Mouse (Mus musculus) B cell, adult 2 months (primary cell): ENCODE measurements around the gene Wif1.
A peak's percentile ranks its signal among the peaks of the same experiment; 100 is the strongest.

Experiments used
- DNase-seq, 2 experiments: peaks; one replicate each; pipeline ENCODE4 v3.0.0; 2022

Gene Wif1

DNA sequence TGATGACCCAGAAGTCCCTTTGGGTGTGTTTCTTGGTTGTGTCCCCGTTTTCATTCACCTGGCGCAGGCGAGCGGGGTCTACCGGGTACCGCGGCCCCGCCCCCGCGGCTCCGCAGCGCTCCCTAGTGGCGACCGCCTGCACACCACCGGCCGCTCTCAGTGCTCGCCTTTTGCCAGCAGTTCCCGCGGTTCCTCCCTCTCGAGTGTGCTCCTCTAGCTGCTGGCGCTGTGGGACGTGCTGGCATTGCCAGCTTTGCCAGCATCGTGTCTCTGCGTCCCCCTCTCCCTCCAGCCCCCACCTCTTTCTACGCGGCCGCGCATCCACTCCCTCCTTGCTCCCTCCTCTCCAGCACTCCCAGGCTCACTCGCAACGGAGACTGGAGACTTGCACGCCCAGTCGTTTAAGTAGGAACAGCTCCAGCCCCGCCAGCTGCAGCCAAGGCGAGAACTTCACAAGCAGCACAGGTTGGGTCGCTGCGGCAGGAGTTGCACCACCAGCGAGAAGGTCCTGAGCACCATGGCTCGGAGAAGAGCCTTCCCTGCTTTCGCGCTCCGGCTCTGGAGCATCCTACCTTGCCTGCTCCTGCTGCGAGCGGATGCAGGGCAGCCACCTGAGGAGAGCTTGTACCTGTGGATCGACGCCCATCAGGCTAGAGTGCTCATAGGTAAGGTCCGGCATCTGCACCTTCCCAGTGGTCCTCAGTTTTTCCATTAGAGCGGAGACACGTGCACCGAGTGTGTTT is at the start of gene Wif1:
Wif1 (plus strand) TSS at position 135 of the 743 bp plus-strand sequence.
- DNase-seq: peak; percentile 88 to 90

DNA sequence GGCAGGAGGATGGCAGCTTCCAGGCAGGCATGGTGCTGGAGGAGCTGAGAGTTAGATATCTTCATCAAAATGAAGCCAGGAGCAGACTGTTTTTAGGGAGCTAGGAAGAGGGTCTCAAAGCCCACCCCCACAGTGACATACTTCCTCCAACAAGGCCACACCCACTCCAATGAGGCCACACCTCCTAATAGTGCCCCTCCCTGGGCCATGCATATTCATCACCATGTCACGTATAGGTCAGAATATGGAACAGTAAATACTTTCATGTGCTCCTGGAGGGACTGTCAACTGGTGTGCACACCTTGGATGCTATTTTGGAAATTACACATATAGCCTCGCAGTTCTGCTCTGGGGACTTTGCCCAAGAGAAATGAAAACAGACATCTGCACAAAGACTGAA is 31.6 kb upstream of the Wif1 start:
- no peak for DNase-seq

DNA sequence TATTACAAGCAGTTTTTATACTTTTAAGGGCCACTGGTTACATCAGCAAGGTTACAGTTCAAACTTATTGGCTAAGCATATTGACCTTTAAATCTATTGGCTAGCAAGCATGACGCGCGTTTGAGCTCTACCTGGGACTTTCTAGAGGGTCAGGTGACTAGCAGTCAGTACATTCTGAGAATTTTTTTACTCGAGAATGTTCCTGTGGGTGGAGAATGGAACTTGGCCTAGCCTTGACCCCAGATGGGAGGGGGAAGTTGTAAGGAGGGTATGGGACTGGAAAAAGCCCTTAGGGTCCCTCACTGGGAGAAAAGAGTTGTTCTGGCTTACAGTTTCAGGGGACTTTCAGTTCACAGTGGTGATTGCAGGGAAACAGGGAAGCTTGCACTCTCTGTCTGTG is 22.3 kb upstream of the Wif1 start:
- DNase-seq: no peak

DNA sequence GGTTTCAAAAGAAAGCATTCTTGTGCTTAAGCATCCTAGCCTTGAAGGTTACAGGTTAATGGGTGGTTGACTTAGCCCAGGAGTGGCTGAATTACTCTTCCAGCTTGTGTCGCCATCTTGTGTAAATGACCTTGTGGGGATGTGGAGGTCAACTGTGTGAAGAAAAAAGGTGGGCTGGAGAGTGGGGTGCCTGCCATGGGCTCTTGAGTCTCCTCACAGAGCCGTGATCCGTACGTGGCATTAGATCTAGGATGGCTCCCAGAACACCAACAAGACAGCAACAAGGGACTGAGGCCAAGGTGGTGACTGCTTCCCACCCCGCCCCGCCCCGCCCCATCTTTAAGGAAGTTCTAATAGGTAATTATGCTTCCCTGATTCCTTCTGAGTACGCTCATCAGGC is 17.5 kb upstream of the Wif1 start:
- DNase-seq: no peak

DNA sequence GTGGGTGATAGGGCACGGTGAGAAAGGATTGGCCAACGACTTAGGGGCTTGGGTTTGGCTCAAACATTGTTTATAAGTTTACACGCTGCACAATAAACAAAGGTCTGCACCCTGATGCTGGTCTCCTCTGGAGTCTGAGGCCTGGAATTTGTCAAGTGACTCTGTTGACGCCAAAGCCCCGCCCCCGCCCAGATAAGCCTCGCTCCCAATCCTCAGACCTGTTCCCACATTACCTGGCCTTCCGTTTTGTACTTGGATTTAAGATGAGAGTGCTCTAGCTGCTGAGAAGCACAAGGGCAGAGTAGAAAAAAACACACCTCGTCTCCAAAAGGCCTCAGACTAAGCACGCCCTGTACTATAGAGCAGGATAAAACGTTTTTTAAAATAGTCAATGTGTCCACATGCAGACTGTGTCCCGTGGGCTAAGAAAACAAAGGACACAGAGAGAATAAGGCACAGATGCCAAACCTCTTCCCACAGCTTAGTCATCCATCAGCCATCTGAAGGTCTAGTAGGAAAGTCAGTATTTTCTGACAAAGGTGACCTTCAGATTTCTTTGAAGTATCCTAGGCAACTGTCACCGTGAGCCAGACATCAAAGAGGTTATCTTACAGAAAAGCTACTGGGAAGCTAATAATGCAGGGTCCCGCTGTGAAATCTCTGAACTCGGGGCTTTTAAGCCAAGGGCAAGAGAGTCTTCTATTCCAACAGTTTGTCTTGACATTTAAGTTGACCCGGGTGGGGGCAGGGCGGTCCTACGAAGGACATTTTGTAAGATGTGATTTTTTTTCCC is 16.9 kb upstream of the Wif1 start:
- no peak for DNase-seq

DNA sequence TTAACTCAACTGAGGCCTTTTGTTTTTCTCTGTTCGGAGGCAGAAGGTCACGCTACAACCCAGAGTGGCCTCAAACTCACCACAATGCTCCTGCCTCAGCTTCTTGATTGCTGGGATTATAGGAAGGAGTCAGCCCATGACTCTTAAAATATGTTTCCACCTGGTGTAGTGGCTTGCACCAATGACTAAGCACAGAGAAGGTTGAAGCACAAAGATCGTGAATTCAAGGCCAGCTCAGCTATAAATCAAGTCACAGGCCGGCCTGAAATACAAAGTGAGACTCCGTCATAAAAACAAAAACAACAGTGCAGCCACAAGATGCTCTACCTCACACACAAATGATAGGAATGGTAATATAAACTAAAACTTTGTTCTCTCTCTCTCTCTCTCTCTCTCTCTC is 10.8 kb upstream of the Wif1 start:
- DNase-seq: no peak

DNA sequence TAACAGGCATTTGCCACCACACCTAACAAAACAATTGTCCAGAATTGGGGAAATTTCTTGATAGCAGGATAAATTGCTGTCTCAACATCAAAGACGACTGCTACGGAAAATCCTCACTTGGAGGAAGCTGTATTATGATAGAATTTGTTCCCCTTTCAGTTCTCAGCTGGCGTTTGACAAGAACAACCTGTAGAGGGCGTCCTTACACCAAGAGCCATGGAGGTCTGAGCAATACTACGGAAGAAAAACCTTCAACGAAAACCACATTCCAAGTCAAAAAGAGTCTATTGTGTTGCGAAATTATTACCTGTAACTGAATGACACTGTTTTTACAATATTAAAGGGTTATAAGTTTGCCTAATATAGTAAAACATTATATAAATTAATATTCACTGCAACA is 2.0 kb upstream of the Wif1 start:
- DNase-seq: peak; percentile 52 to 60

DNA sequence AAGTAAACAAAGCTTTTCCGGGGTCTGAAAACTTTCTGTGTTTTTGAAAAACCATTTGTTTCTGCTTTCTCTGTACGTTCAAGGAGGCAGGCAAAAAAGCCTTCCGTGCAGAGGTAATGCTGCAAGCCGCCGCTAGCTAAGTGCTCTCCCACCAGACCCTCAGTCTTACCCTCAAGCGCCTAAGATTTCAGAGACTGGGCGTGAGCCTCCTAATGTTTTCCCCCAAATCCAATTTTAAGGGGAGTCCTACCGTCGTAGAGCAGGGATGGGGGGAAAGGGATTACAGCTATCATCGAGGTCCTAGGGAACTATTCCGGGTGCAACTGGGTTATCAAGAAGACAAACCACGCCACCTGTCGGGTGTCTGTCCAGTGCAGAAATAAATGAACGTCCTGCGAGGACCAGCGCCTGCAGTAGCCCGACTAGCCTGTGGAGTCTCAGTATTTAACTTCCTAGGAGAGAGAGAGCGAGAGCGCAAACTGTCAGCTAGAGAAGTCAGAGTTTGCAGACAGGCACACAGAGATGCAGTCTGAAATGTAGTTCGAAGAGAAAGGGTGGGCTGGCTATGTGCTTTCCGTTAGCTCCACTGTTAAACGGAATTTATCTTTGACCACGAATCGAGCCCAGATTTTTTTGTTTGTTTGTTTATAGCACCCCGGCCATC is 500 bp upstream of the Wif1 start:
- peak; percentile 82 to 83 for DNase-seq

DNA sequence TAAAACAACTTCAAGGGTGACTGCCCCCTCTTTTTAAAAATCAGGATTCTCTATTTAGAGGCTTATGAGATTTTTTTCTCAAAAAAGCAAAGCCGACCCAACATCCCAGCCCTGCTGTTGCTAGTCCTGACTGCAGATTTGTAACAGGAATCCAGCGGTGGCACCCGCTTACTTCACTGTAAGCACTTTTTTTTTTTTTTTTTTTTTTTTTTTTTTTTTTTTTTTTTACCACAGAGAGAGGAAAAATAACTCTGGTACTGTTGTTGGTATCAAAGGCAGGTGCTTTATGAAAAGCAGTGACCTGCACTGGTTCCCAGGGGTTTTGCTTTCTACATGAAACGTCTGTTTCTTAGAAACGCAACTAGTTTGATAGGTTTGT is 798 bp downstream of the Wif1 start:
- no peak for DNase-seq

DNA sequence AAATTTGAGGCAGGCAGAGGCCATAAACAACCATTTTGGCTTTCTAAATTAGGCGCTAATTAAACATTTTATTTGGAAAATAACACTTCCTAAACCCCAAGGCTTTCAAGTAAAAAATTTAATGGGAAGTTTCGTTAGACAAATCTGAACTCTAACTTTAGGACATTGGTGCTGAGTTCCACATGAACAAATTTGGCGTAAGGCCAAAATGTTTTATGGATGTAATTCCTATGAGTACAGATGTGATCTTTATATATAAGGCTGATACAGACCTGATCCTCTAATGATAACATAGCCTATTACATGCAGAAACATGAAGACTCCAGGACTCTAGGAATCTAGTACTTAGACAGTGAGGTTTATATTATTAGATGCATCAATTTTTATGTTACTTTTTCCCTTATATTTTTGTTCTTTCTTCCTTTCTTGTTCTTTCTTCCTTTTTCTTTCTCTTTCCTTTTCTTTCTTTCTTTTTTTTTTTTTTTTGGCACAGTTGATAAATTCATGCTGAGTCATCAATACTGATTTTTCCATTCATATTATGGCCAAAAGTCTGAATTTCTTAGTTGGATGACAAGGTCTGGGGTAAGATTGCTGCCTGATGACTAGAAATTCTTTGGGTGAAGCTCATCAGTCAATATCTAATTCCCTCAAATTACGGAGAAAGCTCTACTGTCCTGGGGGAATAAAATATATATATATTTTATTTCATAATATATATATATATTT is 5.0 kb downstream of the Wif1 start:
- DNase-seq: no peak

DNA sequence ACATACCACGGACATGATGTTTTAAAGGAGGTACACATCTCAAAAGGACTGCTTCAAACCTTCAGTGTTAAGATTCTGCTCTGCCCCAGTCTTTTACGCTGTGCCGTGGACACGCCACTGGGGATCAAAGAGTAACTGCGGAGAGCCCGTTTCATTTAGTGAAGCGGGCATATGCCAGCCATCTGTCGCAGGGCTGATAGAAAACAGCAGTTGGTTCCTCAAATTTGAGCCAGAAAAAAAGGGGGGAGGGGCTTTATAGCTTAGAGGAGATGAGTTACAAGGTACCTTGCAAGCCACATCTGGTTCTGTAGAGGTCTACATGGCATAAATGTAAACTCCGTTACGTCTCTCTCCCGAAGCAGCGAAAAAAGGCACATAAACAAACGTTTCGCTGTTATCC is 7.2 kb downstream of the Wif1 start:
- no peak for DNase-seq

DNA sequence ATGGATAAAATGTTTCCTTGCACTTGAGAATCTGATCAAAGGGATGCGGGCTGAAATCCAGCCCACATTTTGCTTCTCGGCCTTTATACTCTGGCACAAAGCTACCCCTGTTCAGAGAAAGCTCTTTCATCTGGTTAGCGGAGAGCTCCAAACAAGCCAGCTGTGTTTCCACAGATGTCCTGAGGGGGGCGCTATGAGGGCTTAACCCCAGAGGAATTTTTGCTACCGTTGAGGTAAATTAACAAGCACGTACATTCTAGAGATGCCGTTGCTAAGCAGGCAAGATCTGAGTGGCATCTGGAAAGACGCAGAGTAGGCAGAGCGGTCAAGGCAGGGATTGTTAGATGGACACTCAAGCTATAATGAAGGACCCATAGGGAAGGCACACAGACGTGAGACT is 13.7 kb downstream of the Wif1 start:
- no peak for DNase-seq

DNA sequence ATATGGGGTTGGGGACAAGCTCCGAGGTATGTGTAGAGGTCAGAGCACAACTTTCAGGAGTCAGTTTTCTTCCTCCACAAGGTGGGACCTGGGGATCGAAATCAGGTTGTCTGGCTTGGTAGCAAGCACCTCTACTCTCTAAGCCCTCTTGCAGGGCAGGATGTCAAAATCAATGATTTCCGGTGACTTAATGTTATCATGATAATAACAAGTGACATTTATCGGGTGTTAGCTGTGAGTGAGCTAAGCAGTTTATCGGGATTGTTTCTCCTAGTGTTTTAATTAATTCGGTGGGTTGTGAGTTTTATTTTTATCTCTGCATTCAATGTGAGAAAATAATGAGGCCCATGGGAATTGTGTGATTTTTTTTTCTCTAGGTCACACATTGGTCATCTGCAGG is 18.3 kb downstream of the Wif1 start:
- DNase-seq: no peak

DNA sequence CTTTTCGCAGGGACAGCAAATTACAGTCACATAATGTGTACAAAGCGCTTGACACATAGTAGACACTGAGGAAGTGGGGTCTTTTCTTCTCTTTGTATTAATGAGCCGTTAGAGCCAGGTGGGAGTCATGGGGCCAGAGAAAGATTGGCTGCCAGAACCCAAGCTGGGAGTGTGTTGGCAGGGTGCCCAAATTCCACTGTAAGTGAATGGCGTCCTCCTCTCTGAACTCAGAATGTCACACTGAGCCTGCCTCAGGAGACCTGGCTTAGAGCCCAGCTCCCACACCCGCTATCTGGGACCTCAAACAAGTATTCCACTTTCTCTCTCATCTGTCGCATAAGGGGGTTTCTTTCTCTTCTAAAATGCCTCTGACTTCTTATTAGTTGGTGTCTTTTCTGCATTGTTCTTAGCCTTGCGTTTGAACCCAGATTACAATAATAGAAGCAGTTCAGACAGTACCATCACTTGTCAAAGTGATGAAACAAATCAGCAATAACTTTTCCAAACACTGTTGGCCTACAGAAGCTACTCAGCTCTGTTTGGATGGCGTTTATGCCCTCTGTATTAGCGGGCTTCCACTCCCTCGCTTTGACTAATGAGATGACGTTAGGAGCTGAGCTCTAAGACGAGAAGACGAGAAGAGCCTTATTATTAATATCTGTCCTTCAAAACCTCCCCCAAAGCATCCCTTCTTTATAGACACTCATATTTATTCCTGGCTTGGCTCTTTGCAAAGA is 21.9 kb downstream of the Wif1 start:
- no peak for DNase-seq

DNA sequence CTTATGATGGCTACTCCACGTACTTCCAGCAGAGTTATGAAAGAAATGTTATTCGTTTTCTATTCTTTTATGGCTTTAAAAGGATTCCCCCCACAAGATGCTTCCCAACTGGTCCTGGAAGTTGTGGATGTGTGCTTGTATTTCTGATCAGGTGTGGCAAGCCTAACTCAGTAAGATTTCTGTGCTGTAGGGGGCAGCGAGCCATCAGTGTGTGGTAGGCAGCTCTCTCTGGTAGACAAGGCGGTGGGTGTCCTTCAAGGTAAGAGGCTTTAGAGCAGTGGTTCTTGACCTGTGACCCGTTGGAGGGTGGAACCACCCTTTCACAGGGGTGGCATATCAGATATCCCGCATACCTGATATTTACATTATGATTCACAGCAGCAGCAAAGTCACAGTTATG is 23.1 kb downstream of the Wif1 start:
- DNase-seq: no peak

DNA sequence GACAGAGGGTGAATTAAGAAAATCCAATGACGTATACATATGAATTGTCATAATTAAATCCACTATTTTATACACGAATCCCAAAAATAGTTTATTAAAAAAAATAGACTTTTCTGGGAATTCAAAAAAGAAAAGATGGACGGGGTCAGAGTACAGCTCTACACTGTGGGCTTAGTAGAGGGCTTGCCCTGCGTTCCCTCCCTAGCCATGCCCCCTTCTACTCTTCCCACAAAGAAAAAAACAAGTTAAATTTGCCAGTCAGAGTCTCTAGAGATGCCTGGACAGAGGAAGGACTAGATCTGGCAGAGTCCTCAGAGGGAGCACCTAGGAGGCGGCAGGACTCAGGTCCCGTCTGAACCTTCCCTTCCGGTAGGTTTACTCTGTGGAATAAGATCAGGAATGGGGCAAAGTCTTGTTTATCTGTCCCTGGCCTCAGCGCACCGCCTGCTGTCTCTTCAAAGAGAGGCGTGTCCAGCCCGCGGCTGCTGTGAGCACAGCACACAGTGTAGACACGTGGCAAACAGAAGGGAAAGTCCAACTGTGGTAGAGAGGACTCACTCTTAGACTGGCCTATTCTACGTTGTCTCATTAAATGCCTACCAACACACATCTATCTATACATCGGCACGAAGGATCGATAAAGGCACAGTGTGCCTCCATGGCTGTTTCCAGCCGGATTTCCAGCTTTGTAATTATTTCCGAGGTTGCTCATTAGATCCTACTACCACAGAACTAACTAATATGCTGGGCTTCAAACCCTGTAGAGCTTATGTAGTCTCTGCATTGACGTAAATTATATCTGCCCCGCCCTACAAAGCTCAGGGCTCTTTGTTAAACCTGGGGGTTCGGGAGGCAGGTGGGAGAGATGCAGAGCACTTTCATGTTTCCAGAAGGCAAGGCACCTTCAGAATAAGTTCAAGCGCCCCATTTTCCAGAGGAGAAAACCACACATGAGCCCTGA is 25.6 kb downstream of the Wif1 start:
- DNase-seq: no peak

DNA sequence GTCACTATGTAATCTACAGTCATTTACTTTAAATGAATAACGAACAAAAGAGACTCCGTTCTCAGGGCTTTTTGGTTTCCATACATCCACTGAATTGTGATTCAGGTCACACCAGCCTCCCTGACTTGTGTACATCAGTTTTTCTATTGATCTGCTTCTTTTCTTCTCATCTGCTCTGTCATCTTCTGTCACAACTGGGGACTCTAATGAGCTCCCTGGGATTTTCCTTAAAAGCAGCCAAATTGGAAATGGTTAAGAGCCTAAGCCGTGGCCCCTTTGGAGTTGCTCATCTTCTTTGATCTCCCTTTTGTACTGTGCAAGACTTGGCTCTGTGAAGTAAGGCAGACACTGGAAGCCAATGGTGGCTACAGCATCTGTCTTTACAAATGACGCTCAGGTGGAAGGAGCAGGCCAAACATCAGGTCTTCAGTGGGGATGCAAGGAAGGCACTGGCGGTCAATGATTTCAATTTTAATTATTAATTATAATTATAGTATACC is 27.6 kb downstream of the Wif1 start:
- no peak for DNase-seq

DNA sequence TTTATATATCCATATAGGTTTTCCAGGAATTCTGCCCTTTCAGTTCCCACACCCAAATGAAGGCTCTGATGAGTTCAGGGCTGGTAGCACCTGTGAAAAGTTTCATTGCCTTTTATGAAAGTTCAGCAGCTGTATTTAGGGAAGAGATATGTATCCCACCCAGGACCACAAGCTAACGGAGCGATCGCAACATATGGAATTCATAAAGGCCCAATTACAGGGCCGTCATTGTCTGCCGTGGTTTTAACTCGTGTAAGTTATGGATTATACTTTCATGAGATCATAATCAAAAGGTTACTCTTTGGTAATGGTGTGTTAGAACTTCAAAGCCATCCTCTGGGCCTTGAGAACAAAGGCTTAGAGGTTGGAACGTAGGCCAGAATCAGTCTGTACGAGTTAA is 28.9 kb downstream of the Wif1 start:
- DNase-seq: no peak

DNA sequence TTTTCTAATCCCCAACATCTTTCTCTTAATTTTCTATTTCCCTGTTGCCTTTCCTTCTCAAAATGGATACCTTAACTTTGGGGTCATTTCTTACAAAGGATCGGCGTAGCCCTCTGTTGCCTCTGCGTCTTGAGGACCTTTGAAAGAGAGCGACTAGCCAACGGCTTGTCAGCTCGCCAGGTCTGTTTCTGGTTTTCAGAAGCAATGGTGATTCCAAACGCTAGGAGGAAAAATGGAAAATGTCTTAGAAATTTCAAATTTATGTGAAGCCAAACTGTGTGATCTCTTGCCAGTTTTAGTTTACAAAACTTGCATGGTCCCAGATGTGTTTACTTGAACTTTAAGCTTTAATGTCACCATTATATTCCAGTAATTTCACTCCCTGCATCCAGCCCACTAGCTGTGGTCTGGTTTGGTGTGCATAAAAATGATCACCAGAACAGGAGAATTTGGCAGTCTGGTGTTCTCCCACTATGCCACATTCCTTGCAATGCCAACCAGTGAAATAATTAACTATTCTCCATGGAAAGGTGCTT is 33.7 kb downstream of the Wif1 start:
- DNase-seq: no peak

DNA sequence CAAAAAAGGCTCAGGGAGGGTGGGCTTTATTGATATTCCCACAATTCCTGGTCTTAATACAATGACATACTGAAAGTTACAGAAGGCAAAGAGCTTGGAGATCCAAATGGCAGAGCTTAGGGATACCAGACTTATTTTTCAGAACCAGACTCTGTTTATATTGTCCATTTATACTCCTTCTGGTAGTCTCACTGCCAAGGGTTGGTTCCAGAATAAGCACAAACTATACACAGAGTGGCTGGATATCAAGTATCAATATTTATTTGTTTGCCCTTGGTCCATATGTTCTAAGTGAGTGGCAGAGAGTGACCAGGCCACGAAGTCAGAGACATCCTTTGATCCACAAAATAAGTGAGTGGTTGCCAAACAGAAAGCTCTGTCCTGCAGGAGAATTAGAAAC is 34.2 kb downstream of the Wif1 start:
- DNase-seq: no peak

DNA sequence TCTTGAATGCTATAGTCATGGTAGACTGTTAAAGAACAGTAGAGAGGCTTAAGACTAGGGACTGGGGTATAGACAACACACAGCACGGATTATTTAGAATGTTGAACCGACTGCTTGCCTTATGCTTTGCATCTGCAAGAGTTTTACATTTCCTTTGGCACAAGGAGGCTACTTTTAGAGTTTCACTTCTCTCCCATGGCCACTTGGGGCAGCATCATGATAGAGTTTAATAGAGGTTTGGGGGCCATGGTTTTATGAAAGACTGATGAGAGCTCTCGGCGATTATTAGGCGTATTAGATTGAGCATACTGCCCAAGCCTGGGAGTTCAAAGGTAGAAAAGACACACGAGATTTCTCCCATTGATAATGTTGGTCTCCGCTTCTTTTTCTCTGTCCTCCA is 37.0 kb downstream of the Wif1 start:
- peak; percentile 4 to 9 for DNase-seq
